Mouse (Mus musculus): ENCODE measurements at regions not wholly inside any gene's neighbourhood (a gene's known extent, or its start where the extent isn't known, plus 50 kb on each side); places are given as distances from the start of the nearest gene placed in this dataset.
A peak's percentile ranks its signal among the peaks of the same experiment; 100 is the strongest.

- DNase-seq (ENCODE audit: low read depth in 2 of 2, low spot score in 2 of 2): no peak
Observed at GRCm38 (mm10) chr7:76142455-76142854, 87.2 kb upstream of the Agbl1 start.

GRCm38 (mm10) chr7:76146385-76146784, 83.3 kb upstream of the Agbl1 start:
- DNase-seq (ENCODE audit: low read depth in 2 of 2, low spot score in 2 of 2): no peak

GRCm38 (mm10) chr7:76156869-76157268, 72.8 kb upstream of the Agbl1 start:
- no peak for DNase-seq (ENCODE audit: low read depth in 2 of 2, low spot score in 2 of 2)

GRCm38 (mm10) chr7:76164191-76164590, 65.5 kb upstream of the Agbl1 start:
- DNase-seq (ENCODE audit: low read depth in 2 of 2, low spot score in 2 of 2): no peak

GRCm38 (mm10) chr7:76164735-76165630, 64.7 kb upstream of the Agbl1 start:
- DNase-seq (ENCODE audit: low read depth in 2 of 2, low spot score in 2 of 2): no peak

GRCm38 (mm10) chr7:76170481-76170880, 59.2 kb upstream of the Agbl1 start:
- no peak for DNase-seq (ENCODE audit: low read depth in 2 of 2, low spot score in 2 of 2)

- DNase-seq (ENCODE audit: low read depth in 2 of 2, low spot score in 2 of 2): peak in 1 of 2 experiments; percentile 21
Observed at GRCm38 (mm10) chr7:76176235-76176634, 53.5 kb upstream of the Agbl1 start.

- no peak for DNase-seq (ENCODE audit: low read depth in 2 of 2, low spot score in 2 of 2)
Observed at GRCm38 (mm10) chr7:76177420-76177819, 52.3 kb upstream of the Agbl1 start.

All from CD8-positive naive resting alpha-beta T cell, adult 2 months (primary cell).